Mouse (Mus musculus) small intestine, adult 2 months (tissue): Measurements from ENCODE around the gene Gm42372.

ENCODE experiments used
- CTCF ChIP-seq: fragments of 200-500 bp; IDR thresholded peaks from 2 replicates; pipeline ENCODE4 v1.5.1; 2012; ENCODE audit warnings: low read depth, mild to moderate bottlenecking, control low read depth, inconsistent platforms, low read length, moderate library complexity, mixed read lengths; ENCODE audit not compliant: insufficient replicate concordance, insufficient read length; ENCODE audit errors: extremely low read depth
- POLR2A ChIP-seq: fragments of 200-500 bp; IDR thresholded peaks from 2 replicates; pipeline ENCODE4 v1.6.1; 2012; ENCODE audit warnings: low read depth, mild to moderate bottlenecking, control low read depth, inconsistent platforms, low read length, moderate library complexity

DNA sequence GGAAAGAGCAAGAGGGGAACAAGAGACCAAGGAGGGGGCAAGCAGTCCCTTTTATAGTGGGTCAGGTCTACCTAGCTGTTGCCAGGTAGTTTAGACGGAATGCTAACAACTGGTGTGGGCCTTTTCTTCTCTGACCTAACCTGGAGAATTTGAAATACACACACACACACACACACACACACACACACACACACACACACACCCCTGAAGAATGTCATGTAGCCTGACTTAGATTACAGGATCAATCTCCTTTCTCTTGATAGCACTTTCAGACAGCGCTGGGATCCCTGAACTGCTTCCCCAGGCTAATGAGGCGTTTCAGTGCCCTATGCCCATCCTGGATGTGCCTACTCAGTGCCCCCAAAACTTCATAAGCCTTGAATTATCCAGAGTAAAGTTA is 4.3 kb upstream of the Gm42372 start:
- TF ChIP-seq CTCF (no peak), POLR2A (no peak)
